Mouse (Mus musculus): ENCODE results near the gene Dnajb4. TPM values are rescaled to one million over a fixed set of nuclear protein-coding genes. Genes with fewer than 3 reads are reported as not detected.

Gene Dnajb4
- total and polyA plus RNA-seq, 2 experiments from 2014 or later: 39.7 to 41.5 TPM

GRCm38 (mm10) chr3:152178816-152179215 is 31.3 kb downstream of the Dnajb4 start:
- Histone ChIP-seq H3K27me3 (ENCODE audit: insufficient read depth, low read length) (no peaks in the 10 kb centered on the region), H3K9ac (no peak overlapping the region), H3K4me2 (ENCODE audit: low read depth) (no peak overlapping the region), H3K27ac (ENCODE audit: low read depth, low read length) (no peak overlapping the region), H3K4me1 (ENCODE audit: insufficient read depth) (no peaks in the 10 kb centered on the region), H3K4me3 (ENCODE audit: low read depth, low read length) (no peak overlapping the region), H3K9me3 (ENCODE audit: low read length) (no peaks in the 10 kb centered on the region), H3K36me3 (ENCODE audit: insufficient read depth) (0 out of 2 replicates have a peak, but pooled peaks cover 7% of the 10 kb centered on the region)
- ATAC-seq (no peak), DNase-seq (no peak)
- WGBS: 87% methylated on average over 4 of the region's 4 CpGs
- no peak for TF ChIP-seq CTCF (IDR thresholded peaks at IDR 0.05; ENCODE audit: low read depth)

GRCm38 (mm10) chr3:152172322-152172935 is 37.7 kb downstream of the Dnajb4 start:
- H3K27ac ChIP-seq (ENCODE audit: low read depth, low read length): no peak overlapping the region
- no peaks in the 10 kb centered on the region for H3K4me1 ChIP-seq (ENCODE audit: insufficient read depth)
- WGBS: 88% methylated on average over 7 of the region's 7 CpGs
- DNase-seq (no peak), ATAC-seq (no peak)
- H3K4me3 ChIP-seq (ENCODE audit: low read depth, low read length): no peak overlapping the region
- H3K9ac ChIP-seq: no peak overlapping the region
- H3K27me3 ChIP-seq (ENCODE audit: insufficient read depth, low read length): no peaks in the 10 kb centered on the region
- H3K9me3 ChIP-seq (ENCODE audit: low read length): no peaks in the 10 kb centered on the region
- H3K4me2 ChIP-seq (ENCODE audit: low read depth): no peak overlapping the region
- TF ChIP-seq CTCF (IDR thresholded peaks at IDR 0.05; ENCODE audit: low read depth): no peak
- H3K36me3 ChIP-seq (ENCODE audit: insufficient read depth): no peaks in the 10 kb centered on the region

- no peak for TF ChIP-seq CTCF (IDR thresholded peaks at IDR 0.05; ENCODE audit: low read depth)
- Histone ChIP-seq H3K9ac (no peak overlapping the region), H3K9me3 (ENCODE audit: low read length) (no peaks in the 10 kb centered on the region), H3K27ac (ENCODE audit: low read depth, low read length) (no peak overlapping the region), H3K4me2 (ENCODE audit: low read depth) (no peak overlapping the region), H3K36me3 (ENCODE audit: insufficient read depth) (no peaks in the 10 kb centered on the region), H3K4me3 (ENCODE audit: low read depth, low read length) (no peak overlapping the region), H3K4me1 (ENCODE audit: insufficient read depth) (no peaks in the 10 kb centered on the region), H3K27me3 (ENCODE audit: insufficient read depth, low read length) (no peaks in the 10 kb centered on the region)
- DNase-seq: no peak
- WGBS: 76% methylated on average over 7 of the region's 7 CpGs
- no peak for ATAC-seq
These were observed 38.2 kb downstream of the Dnajb4 start for GRCm38 (mm10) chr3:152171862-152172261.

GRCm38 (mm10) chr3:152171236-152171635 is 38.9 kb downstream of the Dnajb4 start:
- no peak for TF ChIP-seq CTCF (IDR thresholded peaks at IDR 0.05; ENCODE audit: low read depth)
- ATAC-seq (no peak), DNase-seq (no peak)
- H3K4me2 ChIP-seq (ENCODE audit: low read depth): no peak overlapping the region
- H3K27ac ChIP-seq (ENCODE audit: low read depth, low read length): no peak overlapping the region
- no peaks in the 10 kb centered on the region for H3K27me3 ChIP-seq (ENCODE audit: insufficient read depth, low read length)
- H3K4me3 ChIP-seq (ENCODE audit: low read depth, low read length): no peak overlapping the region
- H3K4me1 ChIP-seq (ENCODE audit: insufficient read depth): no peaks in the 10 kb centered on the region
- 84% methylated on average over 2 of the region's 2 CpGs for WGBS
- H3K9ac ChIP-seq: no peak overlapping the region
- no peaks in the 10 kb centered on the region for H3K36me3 ChIP-seq (ENCODE audit: insufficient read depth)
- H3K9me3 ChIP-seq (ENCODE audit: low read length): no peaks in the 10 kb centered on the region

- Histone ChIP-seq H3K27ac (ENCODE audit: low read depth, low read length) (no peak overlapping the region), H3K36me3 (ENCODE audit: insufficient read depth) (no peaks in the 10 kb centered on the region), H3K4me1 (ENCODE audit: insufficient read depth) (no peaks in the 10 kb centered on the region), H3K4me3 (ENCODE audit: low read depth, low read length) (no peak overlapping the region), H3K9ac (no peak overlapping the region), H3K9me3 (ENCODE audit: low read length) (no peaks in the 10 kb centered on the region), H3K27me3 (ENCODE audit: insufficient read depth, low read length) (no peaks in the 10 kb centered on the region), H3K4me2 (ENCODE audit: low read depth) (no peak overlapping the region)
- ATAC-seq: no peak
- no peak for DNase-seq
- WGBS: 26% methylated on average over 1 of the region's 1 CpGs
- TF ChIP-seq CTCF (IDR thresholded peaks at IDR 0.05; ENCODE audit: low read depth): no peak
These were observed 39.7 kb downstream of the Dnajb4 start for GRCm38 (mm10) chr3:152170407-152170806.

GRCm38 (mm10) chr3:152168007-152168406 is 42.1 kb downstream of the Dnajb4 start:
- no peak overlapping the region for H3K27ac ChIP-seq (ENCODE audit: low read depth, low read length)
- no peaks in the 10 kb centered on the region for H3K4me1 ChIP-seq (ENCODE audit: insufficient read depth)
- WGBS: 96% methylated on average over 10 of the region's 10 CpGs
- DNase-seq: no peak
- H3K4me2 ChIP-seq (ENCODE audit: low read depth): no peak overlapping the region
- H3K9me3 ChIP-seq (ENCODE audit: low read length): no peaks in the 10 kb centered on the region
- H3K27me3 ChIP-seq (ENCODE audit: insufficient read depth, low read length): no peaks in the 10 kb centered on the region
- H3K4me3 ChIP-seq (ENCODE audit: low read depth, low read length): no peak overlapping the region
- ATAC-seq: no peak
- H3K36me3 ChIP-seq (ENCODE audit: insufficient read depth): no peaks in the 10 kb centered on the region
- TF ChIP-seq CTCF (IDR thresholded peaks at IDR 0.05; ENCODE audit: low read depth): no peak
- H3K9ac ChIP-seq: no peak overlapping the region

- peak; percentile 73 for DNase-seq
- no peak for TF ChIP-seq CTCF (IDR thresholded peaks at IDR 0.05; ENCODE audit: low read depth)
These were observed 43.2 kb downstream of the Dnajb4 start for GRCm38 (mm10) chr3:152166699-152167451.

More at GRCm38 (mm10) chr3:152166699-152167451, 43.2 kb downstream of the Dnajb4 start:
- no peaks in the 10 kb centered on the region for H3K27me3 ChIP-seq (ENCODE audit: insufficient read depth, low read length)
- no peaks in the 10 kb centered on the region for H3K4me1 ChIP-seq (ENCODE audit: insufficient read depth)
- peak; percentile 34; the same call in 1 of the 2 replicates for ATAC-seq
- H3K27ac ChIP-seq (ENCODE audit: low read depth, low read length): 0 out of 2 replicates have a peak overlapping the region, but pooled peaks have one; percentile 54
- H3K9me3 ChIP-seq (ENCODE audit: low read length): no peaks in the 10 kb centered on the region
- H3K36me3 ChIP-seq (ENCODE audit: insufficient read depth): no peaks in the 10 kb centered on the region
- H3K9ac ChIP-seq: peak overlapping the region; percentile 39; the same call in 1 of the 2 replicates
- H3K4me3 ChIP-seq (ENCODE audit: low read depth, low read length): peak overlapping the region; percentile 51
- WGBS: 14% methylated on average over 29 of the region's 29 CpGs
- H3K4me2 ChIP-seq (ENCODE audit: low read depth): peak overlapping the region; percentile 91
